Mouse (Mus musculus) left cerebral cortex, adult 11 months (tissue): ENCODE data around the gene Rnaset2b.
"Not testable (repeated sequence)": the region's sequence is repeated elsewhere in the genome, so short reads cannot be mapped to it uniquely, and the experiment has no call there.

Experiments used
- DNase-seq: peaks from one replicate; pipeline ENCODE4 v3.0.0; 2022; ENCODE audit warnings: low spot score

Gene Rnaset2b

DNA sequence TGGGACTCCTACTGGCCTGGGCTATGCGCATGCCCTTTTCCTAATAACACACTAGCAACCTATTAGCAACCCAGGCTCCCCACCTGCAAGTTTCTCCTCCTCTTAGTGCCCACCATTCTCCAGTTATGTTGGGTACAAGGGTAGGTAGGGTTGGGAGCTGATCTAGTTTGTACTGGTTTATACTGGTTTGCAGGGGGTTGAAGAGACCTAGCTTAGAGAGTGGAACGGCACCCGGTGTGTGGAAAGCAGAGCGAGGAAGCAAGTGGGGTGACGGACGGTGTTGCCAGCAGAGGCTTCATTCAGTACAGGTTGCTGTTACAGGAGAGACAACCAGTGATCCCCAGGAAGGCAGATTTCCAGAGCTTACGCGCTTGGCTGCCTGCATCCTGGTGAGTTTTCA, at the start of gene Rnaset2b:
Gene Rnaset2b, plus strand, starts transcription at position 301 of the 400 bp plus-strand sequence.
- not testable (repeated sequence) for DNase-seq

DNA sequence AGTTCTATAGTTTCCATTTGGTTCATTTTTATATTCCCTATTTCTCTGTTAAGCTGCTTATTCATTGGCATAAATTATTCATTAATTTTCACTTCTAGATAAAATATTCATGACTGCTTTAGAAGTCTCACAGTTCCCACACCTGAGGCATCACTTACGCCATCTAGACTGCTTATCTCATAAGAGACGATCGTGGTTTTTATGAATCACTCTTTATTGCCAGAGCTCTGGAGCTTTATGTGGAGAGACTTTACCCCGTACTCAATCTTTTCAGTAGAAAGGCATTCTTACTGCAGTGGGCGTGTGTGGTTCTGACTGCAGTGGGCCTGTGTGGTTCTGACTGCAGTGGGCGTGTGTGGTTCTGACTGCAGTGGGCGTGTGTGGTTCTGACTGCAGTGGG, 38.8 kb upstream of the Rnaset2b start:
- not testable (repeated sequence) for DNase-seq

DNA sequence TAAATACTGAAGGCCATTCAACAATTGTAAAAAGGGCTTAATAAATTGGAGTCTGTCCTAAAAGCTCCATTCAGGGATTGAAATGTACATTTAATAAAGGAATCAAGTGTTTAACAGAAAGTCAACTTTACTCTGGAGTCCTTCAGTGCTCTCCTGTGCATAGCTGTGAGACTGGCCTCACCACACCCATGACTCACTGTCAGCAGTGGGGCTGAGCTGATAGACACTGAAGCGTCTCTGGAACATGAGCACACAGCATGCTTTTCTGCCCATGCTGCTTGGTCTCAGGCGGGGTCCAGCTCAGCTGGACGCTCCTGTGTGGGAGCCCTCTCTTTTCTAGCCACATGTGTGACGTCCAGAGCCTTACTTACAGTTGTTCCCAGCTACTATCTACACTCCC, 27.9 kb upstream of the Rnaset2b start:
- DNase-seq, result not testable (repeated sequence)

DNA sequence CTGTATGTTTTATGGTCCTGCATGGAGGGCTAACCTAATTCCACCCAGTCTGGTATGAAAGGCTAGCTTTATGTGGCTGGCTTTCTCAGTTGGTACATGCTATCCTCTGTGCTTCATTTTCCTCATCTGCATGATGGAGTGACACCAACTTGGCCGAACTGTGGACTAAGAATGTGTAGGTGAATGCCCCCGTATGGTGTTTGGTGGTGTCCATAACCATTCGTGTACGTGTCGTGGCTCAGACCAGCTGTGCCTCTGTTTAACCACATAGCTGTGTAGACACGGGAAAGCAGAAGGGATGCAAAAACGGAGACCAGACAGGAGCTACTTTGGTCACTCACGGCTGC, 22.8 kb upstream of the Rnaset2b start:
- DNase-seq, result not testable (repeated sequence)

DNA sequence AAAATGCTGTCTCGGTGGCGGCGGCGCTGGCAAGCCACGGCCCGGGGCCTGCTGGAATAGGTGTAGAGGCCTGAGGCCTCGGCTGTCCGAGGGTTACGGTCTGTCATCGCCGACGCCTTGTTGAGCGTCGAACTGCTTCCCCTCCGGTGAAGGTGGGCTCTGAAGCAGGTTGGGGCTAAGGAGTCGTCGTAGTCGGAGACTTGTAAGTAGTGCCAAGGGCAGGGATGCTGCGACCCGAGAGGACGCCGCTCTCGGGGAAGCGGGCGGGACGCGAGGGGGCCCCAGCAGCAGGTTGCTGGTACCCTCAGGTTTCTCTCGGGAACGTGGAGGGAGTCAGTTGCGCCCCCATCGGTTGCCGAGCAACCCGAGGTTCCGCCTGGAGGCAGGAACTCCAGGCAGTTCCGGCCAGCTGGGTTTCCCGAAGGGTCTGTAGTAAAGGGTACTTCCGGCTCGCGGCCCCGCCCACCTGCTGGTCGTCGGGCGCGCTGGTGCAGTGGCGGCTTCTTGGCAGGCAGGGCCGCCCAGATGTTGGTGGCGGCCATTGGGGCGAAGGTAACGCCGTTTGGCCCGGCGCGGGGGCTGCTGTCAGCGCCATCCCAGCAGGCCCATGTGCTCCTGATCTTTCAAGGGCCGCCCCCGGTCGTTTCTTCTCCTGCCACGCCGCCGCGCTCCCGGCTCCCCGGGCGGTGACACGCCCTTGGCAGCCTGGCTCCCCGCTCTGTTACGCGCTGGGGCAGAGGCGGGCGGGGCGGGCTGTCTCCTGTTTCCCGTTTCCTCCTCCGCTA, 22.3 kb upstream of the Rnaset2b start, which contains the start of gene Rsph3b:
Gene Rsph3b, minus strand, starts transcription at position 699 of the 785 bp plus-strand sequence.
- DNase-seq, result peak; percentile 76

DNA sequence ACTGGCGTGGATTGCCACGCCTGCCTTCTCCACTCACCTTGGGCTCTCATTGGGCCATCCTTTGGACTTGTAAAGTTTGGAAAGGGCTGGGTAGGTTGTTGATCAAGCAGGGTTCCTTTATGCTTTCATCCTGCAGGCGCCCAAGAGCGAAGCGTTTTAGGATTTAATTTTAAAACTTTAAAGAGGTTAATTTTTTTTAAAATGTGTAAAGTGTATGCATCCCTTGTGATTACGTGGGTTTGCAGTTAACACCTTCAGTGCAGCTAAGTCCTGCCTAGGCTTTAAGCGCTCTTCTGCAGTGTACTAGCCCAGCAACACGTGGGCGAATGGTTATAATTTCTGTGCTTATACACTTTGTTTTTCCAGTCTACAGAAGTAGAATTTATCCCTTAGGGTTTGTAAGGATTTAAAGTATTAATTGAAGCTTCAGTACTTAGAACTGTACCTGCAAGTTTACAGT, 21.6 kb upstream of the Rnaset2b start:
- DNase-seq, result not testable (repeated sequence)

DNA sequence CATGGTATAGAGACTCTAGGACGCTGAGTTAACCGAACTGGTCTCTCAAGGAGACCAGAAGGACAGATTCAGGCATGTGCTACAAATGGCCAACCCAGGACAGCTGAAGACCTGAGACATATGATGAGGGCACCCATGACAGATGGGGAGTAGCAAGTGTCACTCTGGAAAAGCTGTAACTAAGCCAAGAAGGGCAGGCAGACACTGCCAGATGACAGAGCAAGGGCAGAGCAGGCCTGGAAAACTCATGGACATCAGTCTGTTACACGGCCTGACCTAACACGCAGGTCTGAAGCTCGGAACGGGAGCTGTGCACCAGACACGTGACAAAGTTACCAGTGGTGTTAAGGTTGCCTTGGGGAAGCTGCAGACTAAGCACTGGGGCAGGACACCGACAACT, 11.6 kb upstream of the Rnaset2b start:
- DNase-seq, result not testable (repeated sequence)

DNA sequence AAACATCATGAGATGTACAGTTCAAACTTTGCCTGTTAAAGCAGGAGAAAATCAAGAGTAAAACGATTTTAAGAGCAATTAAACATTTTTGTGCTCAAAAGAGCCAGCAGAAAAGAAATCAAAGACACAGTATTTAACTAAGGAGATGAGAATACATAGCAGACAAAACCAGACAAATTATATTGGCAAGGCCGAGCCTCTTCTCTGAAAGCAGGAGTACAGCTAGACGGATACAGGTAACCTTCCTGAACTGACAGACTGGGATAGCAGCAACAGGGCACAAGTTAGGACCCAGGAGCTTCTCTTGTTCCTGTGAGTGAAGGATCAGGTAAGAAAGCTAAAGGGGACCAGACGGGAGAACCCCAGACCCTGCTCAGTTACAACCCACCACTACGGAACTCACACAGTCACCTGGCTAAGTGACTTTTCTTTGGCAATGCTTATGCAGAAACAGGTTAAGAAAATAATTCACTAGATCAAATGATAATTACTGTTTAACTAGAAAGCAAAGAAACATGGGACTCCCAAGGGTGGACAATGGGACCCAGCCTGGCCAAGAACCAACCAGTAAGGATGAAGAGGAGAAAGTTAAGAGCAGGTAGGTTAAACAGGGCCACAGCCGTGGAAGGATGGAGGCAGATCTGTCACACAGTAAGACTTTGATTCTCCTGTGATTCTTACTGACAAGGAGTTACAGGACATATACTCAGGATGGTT, 10.7 kb upstream of the Rnaset2b start:
- DNase-seq, result not testable (repeated sequence)

DNA sequence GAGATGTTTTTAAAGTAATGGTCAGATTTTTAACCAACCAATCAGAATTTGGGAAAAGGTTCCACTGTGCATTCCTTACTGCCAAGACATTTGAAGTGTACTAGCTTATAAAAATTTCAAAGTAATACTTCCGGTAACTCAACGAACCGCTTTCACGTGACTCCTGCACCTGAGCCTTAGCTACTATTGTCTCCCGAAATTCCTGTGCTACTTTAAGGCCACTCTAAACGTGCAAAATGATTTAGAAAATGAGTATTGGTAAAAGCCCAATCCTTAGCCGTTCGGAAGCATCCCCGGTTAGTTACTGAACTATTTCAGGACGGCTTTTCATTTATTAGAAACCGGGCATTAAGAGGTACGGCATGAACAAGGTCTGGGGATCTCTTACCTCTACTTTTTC, 10.1 kb upstream of the Rnaset2b start:
- DNase-seq, result not testable (repeated sequence)

DNA sequence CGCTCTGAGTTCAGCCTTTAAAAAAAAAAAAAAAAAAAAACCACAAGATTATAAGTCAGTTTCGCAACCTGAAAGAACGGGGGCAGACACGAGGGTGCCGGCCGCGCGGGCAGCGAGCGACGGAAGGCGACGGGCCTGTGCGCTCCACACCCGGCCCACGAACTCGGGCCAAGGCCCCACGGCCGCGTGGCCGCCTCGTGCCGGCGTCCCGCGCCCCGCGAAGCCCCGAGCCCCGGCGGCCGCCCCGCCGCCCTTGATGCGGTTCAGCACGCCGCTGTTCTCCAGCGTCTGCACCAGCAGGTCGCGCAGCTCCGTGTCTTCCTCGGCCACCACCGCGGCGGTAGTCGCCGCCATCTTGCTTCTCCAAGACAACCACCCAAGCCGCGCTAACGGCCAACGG, 9.7 kb upstream of the Rnaset2b start, which contains the start of gene Tagap1:
Gene Tagap1, minus strand, starts transcription at position 381 of the 400 bp plus-strand sequence.
- DNase-seq, result not testable (repeated sequence)

DNA sequence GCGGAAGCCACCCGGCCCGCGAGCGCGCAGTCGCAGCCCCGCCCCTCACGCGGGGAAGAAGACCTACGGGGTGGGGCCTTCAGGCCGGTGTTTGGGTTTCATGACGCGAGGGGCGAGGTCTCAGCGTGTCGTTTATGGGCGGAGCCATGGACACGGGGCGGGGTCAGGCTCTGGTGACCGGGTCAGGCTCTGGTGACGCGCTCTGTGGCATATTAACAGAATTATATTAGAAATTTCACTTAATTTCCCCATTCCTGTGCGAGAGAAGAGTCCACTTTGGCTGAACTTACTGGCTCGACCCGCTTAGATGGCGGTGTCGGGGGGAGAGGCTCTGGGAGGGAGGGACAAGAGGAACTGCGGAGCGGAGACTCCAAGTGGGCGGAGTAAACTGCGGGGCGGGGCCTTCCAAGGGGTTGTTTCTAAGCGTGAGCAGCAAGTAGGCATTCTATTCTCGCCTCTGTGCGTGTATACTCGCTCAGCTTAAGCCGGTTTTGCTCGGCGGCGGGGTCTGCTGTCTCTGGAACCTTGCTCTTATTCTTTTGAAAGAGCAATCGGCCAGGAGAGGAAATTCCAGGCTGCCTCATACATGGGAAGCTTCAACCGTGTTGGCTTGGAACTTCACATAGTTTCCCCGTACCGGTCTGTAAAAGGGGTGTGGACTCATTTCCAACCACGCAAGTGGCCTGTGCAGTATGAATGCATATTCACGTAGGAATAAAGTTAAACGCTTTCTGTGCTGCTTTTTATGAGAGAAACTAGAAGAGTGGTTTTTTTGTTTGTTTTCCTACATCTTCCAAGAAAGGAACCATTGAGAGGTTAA, 9.0 kb upstream of the Rnaset2b start:
- peak; percentile 24 for DNase-seq

DNA sequence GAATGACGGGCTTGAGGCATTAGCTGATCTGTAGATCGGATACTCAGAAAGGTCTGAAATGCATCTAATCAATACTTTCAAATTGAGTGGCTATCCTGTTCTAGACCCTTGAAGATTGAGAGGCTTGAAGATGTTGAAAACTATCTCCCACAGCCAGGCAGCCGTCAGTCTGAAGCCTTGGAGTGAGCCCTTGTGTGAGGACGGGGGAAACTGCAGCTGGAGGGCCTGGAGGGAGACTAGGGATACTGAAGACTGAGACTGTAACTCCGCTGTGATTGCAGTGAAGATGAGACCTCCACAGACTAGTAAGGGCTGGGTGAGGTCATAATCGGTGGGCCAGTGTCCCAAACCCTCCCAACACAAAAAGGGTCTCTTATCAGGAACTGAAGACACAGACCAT, 8.1 kb upstream of the Rnaset2b start:
- not testable (repeated sequence) for DNase-seq

DNA sequence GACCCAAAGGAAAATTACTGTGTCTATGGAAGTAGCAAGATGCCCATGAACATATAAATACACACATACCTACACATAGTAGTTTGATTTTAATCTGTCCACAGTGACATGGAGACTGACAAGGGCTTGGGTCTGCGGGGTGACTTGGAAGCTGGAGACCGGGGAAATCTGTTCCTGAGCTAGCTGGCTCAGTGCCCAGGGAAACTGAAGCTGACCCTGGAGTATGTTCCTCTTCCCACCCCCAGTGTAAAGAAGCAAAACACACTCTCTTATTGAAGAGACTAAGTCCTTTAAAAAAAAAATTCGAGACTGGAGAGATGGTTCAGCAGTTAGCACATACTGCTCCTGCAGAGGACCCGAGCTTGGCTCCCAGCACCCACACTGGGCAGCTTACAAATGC, 7.5 kb upstream of the Rnaset2b start:
- DNase-seq, result not testable (repeated sequence)

DNA sequence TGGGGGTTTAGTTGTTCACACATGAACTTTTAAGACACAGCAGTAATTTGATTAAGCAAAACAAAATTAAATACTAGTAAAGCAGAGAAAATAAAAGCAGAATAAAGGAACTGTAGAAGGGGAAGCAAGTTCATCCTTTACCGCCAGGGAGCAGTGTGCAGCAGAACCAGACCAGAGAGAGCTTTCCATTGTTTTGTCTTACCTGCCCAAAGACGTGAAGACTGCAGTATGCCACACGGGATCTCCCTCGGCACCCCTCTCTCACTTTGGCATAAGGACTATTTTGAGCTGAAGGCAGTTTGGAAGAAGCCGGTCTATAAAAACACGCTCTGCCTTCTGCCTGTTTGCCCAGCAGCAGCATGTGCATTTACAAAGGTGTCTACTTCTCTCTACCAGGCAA, 5.1 kb upstream of the Rnaset2b start:
- not testable (repeated sequence) for DNase-seq

DNA sequence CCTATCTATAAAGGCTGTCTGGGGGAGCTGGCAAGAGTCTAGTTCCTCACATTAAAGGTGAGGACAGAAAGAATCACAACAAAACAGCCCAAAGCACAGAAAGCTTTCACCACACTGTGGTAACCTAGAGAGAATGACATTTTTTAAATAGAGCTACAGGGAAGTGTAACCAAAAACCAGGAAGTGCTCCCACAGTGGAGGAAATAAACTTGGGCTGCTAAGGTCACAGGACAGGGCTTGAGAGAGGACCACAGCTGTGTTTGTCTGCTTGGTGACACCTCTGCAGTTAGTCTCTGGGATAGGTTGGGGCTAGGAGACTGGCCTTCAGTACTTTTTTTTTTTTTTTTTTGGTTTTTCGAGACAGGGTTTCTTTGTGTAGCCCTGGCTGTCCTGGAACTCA, 2.8 kb upstream of the Rnaset2b start:
- DNase-seq, result not testable (repeated sequence)

DNA sequence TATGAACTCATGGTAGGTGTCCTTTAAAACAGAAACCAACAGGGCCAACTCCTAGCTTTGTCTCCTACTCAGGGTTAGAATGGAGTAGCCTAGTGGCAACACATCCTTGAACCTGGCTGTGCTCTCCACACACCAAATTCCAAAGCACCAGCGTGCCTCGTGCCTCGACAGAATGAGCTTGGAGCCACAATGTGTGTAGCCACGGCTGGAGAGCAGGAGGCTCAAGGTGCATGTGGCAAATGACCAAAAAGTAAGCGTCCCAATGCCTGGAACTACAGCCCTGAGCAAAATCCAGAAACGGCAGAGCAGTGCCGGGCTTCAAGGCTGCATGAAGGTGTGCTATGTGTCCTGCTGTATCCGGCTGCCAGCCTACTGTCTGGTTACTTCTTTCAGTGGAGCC, 804 bp downstream of the Rnaset2b start:
- not testable (repeated sequence) for DNase-seq

DNA sequence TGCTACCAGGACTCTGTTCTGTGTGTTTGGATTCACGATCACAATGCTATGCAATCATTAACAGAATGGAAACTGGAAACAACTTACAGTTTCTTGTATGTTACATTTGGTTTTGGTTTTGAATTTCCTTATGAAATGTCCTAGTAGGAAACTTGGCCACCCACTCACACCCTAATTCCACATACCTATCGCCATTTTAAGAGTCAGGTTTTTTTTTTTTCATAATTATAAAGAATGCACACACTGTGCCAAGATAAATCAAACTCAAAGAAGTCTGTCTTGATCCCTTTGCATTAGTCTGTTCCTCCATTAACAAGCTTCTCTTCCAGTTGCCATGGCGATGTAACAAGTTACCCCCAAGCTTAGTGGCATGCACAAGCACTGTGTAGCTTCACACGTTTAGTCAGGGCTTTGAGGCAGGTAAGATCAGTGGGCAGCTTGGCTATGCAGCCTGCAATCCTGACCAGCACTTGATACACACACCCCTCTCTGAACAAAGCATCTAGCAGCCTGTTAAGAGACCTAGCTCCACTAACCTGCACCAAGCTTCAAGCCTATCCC, 2.5 kb downstream of the Rnaset2b start:
- not testable (repeated sequence) for DNase-seq

DNA sequence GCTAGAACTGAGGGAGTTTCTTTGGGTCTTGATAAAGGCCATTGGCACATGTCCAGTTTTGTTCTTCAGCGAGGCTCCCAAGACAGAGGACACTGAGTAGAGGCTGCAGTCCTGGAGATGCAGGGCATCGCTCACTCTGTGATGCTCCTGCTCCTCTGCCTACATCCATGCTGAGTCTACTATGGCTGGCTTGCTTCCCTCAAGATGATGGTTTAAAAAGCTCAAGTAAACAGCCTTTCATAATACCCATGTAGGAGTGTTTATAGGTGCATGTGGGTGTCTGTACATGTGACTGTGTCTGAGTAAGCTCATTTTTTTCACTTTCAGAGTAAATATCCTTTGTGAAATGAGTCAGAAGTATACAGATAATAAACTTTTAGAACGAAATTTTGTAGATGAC, 4.6 kb downstream of the Rnaset2b start:
- not testable (repeated sequence) for DNase-seq

DNA sequence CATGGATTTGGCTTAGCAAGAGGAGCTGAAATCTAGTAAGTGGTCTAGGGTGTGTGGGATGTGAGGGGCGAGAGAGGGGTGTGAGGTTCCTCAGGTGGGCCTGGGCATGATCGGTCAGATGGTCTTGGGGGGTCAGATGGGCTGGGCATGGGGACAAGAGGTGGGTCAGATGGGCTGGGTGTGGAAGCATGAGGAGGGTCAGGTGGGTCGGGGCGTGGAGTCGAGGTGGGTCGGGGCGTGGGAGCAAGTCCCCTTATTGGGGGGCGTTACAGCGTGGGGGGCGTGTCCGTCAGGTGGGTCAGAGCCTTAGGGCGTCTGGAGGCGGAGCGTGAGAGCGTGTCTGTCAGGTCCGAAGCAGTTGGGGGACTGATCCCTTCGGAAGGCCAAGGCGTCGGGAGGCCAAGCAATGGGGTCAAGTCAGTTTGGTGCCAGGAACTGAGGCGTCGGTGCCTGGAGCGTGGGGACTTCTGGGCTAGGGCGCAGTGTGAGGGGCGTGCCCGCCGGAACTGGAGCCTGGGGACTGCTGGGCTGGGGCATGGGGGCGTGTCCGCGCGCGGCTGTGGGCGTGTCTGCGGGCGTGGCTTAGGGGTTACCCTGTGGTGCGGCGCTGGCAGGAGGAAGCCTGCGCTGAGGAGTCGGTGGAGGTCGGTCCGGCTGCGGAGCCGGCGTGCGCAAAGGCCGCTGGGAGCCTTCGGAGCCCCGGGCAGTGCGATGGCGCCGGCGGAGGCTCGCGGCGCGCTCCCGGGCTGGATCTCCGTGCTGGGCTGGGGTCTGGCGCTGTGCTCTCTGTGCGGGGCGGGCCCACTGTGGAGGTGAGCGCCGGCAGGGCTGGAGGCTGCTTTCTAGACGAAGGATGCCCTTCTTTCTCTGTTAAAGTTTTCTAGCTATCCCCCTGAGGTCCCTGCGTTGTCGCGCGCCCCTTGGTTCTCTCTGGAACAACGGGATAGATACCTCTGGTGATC, 8.1 kb downstream of the Rnaset2b start, which contains the start of gene Gm49721:
Gene Gm49721, plus strand, starts transcription at position 618 of the 962 bp plus-strand sequence.
- peak; percentile 54 for DNase-seq

DNA sequence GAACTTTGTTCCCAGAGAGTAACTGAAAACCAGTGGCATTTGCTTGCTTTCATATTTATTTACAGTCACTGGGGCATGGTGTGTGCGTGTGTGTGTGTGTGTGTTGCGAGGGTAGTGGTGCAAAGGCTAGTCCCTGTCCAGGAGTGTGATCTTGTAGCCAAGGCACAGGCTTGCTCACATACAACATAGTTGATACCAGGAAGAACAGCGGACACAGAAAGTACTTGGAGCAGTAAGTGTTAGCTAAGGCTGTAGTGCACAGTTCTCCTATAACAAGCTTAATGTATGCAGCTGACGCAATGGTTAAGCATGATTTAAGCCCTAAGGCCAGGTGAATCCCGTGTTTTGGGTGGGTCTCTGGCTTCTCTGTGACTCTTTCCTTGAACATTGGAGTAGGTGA, 8.9 kb downstream of the Rnaset2b start:
- DNase-seq, result not testable (repeated sequence)
